Mouse (Mus musculus): ENCODE measurements around the gene Pou4f1.

Pou4f1 gene

GRCm38 (mm10) chr14:104453824-104454223, 14.0 kb downstream of the Pou4f1 start:
- DNase-seq = peak; percentile 77

GRCm38 (mm10) chr14:104434293-104434692, 33.5 kb downstream of the Pou4f1 start:
- no peak for DNase-seq

GRCm38 (mm10) chr14:104430819-104431218, 37.0 kb downstream of the Pou4f1 start:
- DNase-seq = no peak

GRCm38 (mm10) chr14:104423688-104424470, 43.9 kb downstream of the Pou4f1 start:
- no peak for DNase-seq
